In the genomic region with DNA sequence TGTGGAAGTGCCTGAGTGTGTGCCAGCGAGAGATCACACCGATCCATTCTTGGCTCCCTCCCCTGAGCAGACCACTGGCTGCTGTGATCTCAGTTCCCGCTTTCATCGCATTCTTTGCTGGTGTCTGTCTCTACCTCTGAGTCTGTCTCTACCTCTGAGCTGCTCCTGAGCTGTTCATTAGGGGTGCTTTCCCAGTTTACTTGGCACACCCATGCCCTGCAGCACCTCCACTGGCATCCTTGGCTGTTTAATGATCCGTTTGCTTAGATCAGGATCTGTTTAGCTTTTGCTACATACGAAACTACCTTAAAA, we compare ENCODE assay signal across 23 mouse cellular contexts.
"Had no signal": no experiment of that assay in that cellular context is flagged by ENCODE, and none has a peak within 500 bp of the region (broad histone marks: within the 10 kb centered on the region; RNA-seq: fewer than 3 reads in every experiment).

No protein-coding gene starts in this region.

- H3K4me3 ChIP-seq: intestine, embryonic 15.5 days; limb, embryonic 10.5 days; limb, embryonic 13.5 days; liver, embryonic 12.5 days; liver, embryonic 15.5 days; lung, embryonic 15.5 days; midbrain, embryonic 12.5 days; midbrain, embryonic 15.5 days; myocyte; neural tube, embryonic 13.5 days; stomach, embryonic 15.5 days had no signal

- H3K27me3 ChIP-seq: intestine, embryonic 15.5 days; limb, embryonic 13.5 days; liver, embryonic 12.5 days; liver, embryonic 15.5 days; lung, embryonic 15.5 days; midbrain, embryonic 12.5 days; midbrain, embryonic 15.5 days; neural tube, embryonic 13.5 days; stomach, embryonic 15.5 days had no signal

- DNase-seq: kidney, adult 11 months; kidney, adult 9 months; kidney, postnatal 36 days; layer of hippocampus, postnatal 36 days; liver; lung, adult 18-20 months; lung, postnatal 14 days; lung, postnatal 4 days; retina, postnatal 1 day; right cerebral cortex, postnatal 25 days; spleen, adult 18-20 months; thymus, postnatal 25 days had no signal

- H3K4me2 ChIP-seq: intestine, embryonic 15.5 days; limb, embryonic 13.5 days; liver, embryonic 12.5 days; liver, embryonic 15.5 days; lung, embryonic 15.5 days; midbrain, embryonic 12.5 days; midbrain, embryonic 15.5 days; neural tube, embryonic 13.5 days; stomach, embryonic 15.5 days had no signal

- H3K4me1 ChIP-seq: intestine, embryonic 15.5 days; limb, embryonic 10.5 days; limb, embryonic 13.5 days; liver, embryonic 12.5 days; liver, embryonic 15.5 days; lung, embryonic 15.5 days; midbrain, embryonic 12.5 days; midbrain, embryonic 15.5 days; neural tube, embryonic 13.5 days; stomach, embryonic 15.5 days had no signal

- H3K27ac ChIP-seq: intestine, embryonic 15.5 days; limb, embryonic 10.5 days; limb, embryonic 13.5 days; liver, embryonic 12.5 days; liver, embryonic 15.5 days; lung, embryonic 15.5 days; midbrain, embryonic 12.5 days; midbrain, embryonic 15.5 days; neural tube, embryonic 13.5 days; stomach, embryonic 15.5 days had no signal

- H3K9ac ChIP-seq: intestine, embryonic 15.5 days; limb, embryonic 13.5 days; liver, embryonic 12.5 days; liver, embryonic 15.5 days; lung, embryonic 15.5 days; midbrain, embryonic 12.5 days; midbrain, embryonic 15.5 days; neural tube, embryonic 13.5 days; stomach, embryonic 15.5 days had no signal

- H3K9me3 ChIP-seq: intestine, embryonic 15.5 days; limb, embryonic 10.5 days; limb, embryonic 13.5 days; liver, embryonic 12.5 days; liver, embryonic 15.5 days; lung, embryonic 15.5 days; midbrain, embryonic 12.5 days; midbrain, embryonic 15.5 days; neural tube, embryonic 13.5 days; stomach, embryonic 15.5 days had no signal

- ATAC-seq: intestine, embryonic 15.5 days; liver, embryonic 12.5 days; midbrain, embryonic 15.5 days had no signal
